Mouse (Mus musculus): ENCODE measurements at regions not wholly inside any gene's neighbourhood (a gene's known extent, or its start where the extent isn't known, plus 50 kb on each side); places are given as distances from the start of the nearest gene placed in this dataset.

DNA sequence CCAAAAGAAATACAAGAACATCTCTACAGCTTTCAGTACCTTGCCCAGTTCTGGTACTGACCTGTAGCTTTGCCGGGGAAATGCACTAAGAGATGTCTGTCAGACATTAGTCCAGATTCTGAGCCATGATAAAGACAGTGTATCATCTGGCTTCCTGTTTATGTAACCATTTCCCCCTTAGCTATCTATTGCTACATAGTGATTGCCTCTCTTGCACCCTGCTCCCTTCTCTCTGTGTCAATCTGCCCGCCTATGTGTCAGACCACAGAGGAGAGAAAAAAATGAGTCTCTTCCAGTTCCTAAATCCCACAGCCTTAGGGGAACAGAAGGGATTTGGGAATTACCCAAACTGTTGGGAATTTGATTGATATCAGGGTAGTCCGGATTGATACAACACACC lies 52.2 kb upstream of the Pthlh start:
- Histone ChIP-seq H3K36me3 (ENCODE audit: control insufficient read depth, insufficient read depth, low read length, poor library complexity, severe bottlenecking) (no peaks in the 10 kb centered on the region), H3K9me3 (ENCODE audit: control insufficient read depth, insufficient read depth, low read depth, low read length) (no peaks in the 10 kb centered on the region), H3K27ac (ENCODE audit: insufficient read depth, low read depth, low read length, poor library complexity, severe bottlenecking) (no peak overlapping the region), H3K4me3 (ENCODE audit: insufficient read depth in 1 of 2, low read depth in 1 of 2, low read length in 2 of 2, poor library complexity in 1 of 2, severe bottlenecking in 1 of 2) (no peak overlapping the region), H3K4me1 (ENCODE audit: control insufficient read depth in 2 of 2, insufficient read depth in 2 of 2, low read length in 2 of 2, poor library complexity in 1 of 2) (no peaks in the 10 kb centered on the region), H3K9ac (ENCODE audit: insufficient read depth, low read depth, low read length, poor library complexity, severe bottlenecking) (no peak overlapping the region)
- no peak for DNase-seq (ENCODE audit: low read depth, low spot score)
- TF ChIP-seq MAFK (IDR thresholded peaks at IDR 0.05; ENCODE audit: insufficient read depth, low read depth, low read length): no peak
- TF ChIP-seq ZNF384 (IDR thresholded peaks at IDR 0.05; ENCODE audit: low read depth, low read length): no peak
- no peak for TF ChIP-seq CHD2 (IDR thresholded peaks at IDR 0.05; ENCODE audit: low read depth, low read length)
- no peak for TF ChIP-seq ZC3H11A (IDR thresholded peaks at IDR 0.05; ENCODE audit: borderline replicate concordance, low read depth, low read length)
- no peak for TF ChIP-seq HCFC1 (IDR thresholded peaks at IDR 0.05; ENCODE audit: borderline replicate concordance, insufficient read depth, low read length)
- in situ Hi-C loops (cut with MboI; ENCODE audit: low sequenced_read_pairs in 2 of 2, unreplicated experiment in 2 of 2): no loop called here

DNA sequence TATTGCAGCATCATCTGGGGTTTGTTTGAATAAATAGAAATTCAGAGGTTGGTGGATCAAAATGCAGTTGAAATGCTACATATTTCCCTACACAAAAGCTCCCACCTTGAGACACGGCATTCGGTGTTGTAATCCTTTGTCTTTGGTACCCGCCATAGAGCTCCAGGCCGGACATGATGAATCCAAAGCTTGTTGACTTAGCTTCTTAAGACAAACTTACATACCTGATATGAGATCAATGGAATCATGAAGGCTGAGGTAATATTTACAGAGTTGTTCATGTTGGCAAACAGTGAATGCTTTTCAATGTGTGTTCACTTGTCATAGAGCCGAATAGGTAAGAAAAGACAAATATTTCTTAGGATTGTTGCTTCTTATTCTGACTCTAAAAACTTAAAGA lies 51.2 kb upstream of the Pthlh start:
- in situ Hi-C loops (cut with MboI; ENCODE audit: low sequenced_read_pairs in 2 of 2, unreplicated experiment in 2 of 2): no loop called here
- TF ChIP-seq ZNF384 (IDR thresholded peaks at IDR 0.05; ENCODE audit: low read depth, low read length): no peak
- TF ChIP-seq ZC3H11A (IDR thresholded peaks at IDR 0.05; ENCODE audit: borderline replicate concordance, low read depth, low read length): no peak
- TF ChIP-seq HCFC1 (IDR thresholded peaks at IDR 0.05; ENCODE audit: borderline replicate concordance, insufficient read depth, low read length): no peak
- no peak for TF ChIP-seq CHD2 (IDR thresholded peaks at IDR 0.05; ENCODE audit: low read depth, low read length)
- no peak for TF ChIP-seq MAFK (IDR thresholded peaks at IDR 0.05; ENCODE audit: insufficient read depth, low read depth, low read length)

More for the DNA sequence above, 51.2 kb upstream of the Pthlh start:
- H3K36me3 ChIP-seq (ENCODE audit: control insufficient read depth, insufficient read depth, low read length, poor library complexity, severe bottlenecking): no peaks in the 10 kb centered on the region
- no peaks in the 10 kb centered on the region for H3K9me3 ChIP-seq (ENCODE audit: control insufficient read depth, insufficient read depth, low read depth, low read length)
- H3K9ac ChIP-seq (ENCODE audit: insufficient read depth, low read depth, low read length, poor library complexity, severe bottlenecking): no peak overlapping the region
- no peak overlapping the region for H3K4me3 ChIP-seq (ENCODE audit: insufficient read depth in 1 of 2, low read depth in 1 of 2, low read length in 2 of 2, poor library complexity in 1 of 2, severe bottlenecking in 1 of 2)
- DNase-seq (ENCODE audit: low read depth, low spot score): no peak
- no peaks in the 10 kb centered on the region for H3K4me1 ChIP-seq (ENCODE audit: control insufficient read depth in 2 of 2, insufficient read depth in 2 of 2, low read length in 2 of 2, poor library complexity in 1 of 2)
- H3K27ac ChIP-seq (ENCODE audit: insufficient read depth, low read depth, low read length, poor library complexity, severe bottlenecking): no peak overlapping the region

All from ES-E14 (cell line).